Mouse (Mus musculus) forelimb bud, embryonic 11.5 days (tissue): ENCODE measurements at regions not wholly inside any gene's neighbourhood (a gene's known extent, or its start where the extent isn't known, plus 50 kb on each side); places are given as distances from the start of the nearest gene placed in this dataset.
"Not testable (repeated sequence)": the region's sequence is repeated elsewhere in the genome, so short reads cannot be mapped to it uniquely, and the experiment has no call there.

ENCODE experiments used
- DNase-seq: peaks from one replicate; pipeline ENCODE4 v3.0.0-alpha.2; 2012; ENCODE audit warnings: low read depth, low spot score

DNA sequence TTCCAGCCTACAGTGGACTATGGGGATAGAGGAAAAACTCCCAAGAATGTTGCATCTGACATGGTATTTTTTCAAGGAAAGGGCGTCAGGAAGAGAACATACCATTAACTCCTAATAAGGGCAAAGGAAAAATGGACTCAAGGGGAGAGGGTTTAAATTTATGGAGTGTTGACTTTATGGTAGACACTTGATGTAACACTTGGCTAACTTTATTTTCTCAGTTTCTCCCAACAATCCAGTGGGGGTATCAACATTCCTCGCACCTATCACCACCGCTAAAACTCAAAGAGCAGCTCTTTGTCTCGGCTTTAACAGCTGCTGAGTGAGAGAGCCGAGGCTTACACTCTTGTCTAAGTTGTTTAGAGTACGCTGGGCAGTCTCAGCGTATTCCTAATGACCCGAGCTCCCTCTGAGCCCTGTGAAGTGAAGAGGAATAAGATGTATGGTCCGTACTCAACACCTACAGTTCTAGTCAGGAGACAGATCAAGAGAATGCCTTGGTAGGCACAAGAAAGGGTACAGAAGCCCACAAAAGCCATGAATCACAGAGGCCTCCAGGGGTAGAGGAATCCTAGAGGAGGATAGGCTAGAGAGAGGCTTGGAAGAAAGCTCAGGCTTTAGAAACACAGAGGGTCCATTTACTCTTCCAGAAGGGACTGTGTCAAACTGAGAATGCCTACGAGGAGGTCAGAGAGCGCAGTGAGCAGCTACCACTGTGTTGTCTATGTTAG is 236.4 kb downstream of the Gm5426 start:
- peak; percentile 57 for DNase-seq

DNA sequence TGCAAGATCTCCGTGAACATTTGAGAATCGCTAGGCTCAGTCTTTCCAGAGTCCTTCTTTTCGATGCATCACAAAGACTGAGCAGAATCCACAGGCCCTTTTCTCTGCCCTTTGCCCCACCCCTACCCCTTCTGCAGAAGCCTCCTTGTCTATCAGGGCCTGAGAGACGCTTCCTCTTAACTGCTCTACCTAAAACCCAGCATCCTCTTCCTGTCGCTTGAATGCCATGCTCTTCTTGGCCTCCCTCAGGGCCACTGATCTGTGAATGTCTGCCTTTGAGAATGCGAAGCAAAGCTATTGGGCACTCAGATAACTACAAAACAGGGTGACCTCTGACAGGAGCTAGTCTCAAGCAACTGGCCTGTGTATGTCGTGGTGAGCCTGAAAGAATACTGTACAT is 237.1 kb downstream of the Gm5426 start:
- no peak for DNase-seq

DNA sequence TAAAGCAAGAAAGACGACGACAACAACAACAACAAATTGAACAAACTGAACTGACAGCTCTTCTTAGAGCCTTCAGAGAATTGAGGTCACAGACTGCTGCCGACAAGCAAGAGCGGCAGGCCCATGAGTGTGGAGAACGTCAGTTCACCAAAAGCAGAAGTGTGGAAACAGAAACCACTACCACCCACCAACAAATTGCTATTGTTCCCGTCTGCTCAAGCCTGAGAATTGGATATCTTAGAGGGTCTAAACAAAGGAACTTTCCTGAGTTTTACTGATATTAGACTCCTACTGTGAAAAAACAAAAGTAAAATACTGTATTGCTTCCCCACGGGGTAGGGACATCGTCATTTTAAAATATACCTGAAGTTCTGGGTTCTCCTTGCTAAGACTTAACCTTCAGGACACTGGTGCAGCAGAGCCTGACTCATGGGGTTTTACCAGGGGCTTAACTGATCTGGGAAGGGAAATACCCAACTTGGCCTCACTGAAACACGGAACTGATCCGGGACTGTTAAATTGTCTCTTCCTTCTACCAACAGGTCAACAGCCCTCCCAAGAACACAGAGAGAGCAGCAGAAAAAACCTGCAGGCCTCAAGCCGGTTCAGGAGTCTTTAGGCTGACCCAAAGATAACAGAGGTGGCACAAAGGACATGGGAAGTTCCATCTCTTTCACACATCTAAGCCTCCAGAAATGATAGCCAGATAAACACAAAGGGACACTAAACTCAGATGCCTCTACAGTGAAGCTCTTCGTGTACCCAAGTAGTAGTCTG is 238.1 kb downstream of the Gm5426 start:
- no peak for DNase-seq

DNA sequence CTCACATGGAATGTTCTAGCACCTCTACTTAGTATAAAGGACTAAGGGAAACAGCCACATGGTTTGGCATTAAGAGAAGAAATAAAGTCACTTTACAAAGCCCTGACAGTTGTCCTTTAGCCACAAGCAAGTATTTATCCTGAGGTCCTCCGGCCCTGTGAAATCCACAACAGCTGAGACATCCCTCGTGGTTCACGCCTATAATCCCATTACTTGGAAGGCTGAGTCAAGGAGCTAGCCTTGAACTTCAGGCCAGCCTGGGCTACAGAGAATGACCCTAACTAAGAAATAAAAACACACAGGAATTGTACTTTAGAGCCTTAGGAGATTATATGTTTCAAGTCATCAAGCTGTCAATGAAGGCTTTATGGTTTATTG is 238.7 kb downstream of the Gm5426 start:
- DNase-seq, result no peak

DNA sequence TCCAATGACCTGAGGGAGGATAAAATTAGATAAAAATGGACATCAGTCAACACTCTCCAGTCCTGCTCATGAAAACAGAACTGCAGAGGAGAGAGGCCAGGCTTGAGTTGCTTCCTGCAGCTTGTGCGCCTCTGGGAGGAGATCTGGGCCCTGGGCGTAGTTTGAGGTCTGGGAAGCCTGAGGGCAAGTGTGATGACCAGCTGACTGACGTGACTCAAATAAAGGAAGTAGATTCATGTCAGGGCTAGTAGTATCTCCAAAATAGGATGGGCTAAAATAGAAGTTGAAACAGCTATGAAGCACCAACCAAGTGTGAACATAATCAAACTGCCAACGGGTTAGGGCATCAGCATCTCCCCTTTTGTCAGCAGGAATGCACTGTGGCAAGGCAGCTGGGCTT is 239.3 kb upstream of the Btg1 start:
- DNase-seq, result no peak

DNA sequence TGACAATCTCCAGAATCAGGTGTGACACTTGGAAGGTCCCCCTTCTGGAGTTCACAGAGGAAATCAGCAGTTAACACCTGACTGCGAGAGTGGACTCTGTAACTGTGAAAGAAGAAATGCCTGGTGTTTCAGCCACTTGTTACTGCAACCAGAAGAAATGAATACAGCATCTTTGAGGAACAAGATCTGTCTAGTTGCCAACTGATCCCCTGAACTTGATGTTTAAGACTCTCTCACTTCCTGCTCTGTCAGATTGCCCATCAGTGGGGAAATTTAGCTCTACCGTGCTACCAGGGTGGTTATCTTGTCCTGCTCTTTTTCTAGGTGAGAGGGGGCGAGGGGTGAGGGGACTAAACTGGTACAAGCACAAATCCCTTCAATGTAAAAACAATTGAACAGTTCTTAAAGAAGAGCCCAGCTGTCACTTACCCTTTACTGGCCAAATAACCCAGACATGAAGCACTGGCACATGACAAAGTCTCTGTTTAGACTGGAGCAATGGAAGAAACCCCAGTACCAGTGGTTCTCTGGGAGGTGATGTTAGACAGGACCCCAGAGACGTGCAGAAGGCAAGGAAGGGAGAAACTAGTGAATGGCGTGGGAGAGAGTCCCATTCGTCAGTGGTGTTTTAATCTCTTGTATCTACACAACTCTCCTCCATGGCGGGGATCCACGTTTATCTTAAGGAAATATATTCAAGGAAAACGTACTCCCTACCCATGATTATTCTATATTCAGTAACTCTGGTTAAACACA is 237.6 kb upstream of the Btg1 start:
- no peak for DNase-seq

DNA sequence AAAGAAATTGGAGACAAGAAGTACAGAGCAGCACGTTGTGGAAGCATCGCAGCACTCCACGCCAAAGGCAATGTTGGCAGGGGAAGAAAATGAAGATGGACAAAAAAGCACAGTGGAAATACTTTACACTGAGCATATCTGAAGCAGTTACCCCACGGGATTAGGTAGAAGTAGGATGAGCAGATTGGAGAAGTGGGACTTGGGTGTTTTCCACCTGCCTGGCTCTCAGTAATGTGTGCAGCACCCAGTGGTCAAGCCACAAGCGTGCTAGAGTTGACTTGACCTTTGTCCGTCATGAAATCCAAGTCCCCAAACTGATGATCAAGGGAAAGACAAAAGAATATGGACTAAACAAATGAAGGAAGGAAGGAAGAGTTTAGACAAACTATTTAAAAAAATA is 235.1 kb upstream of the Btg1 start:
- DNase-seq, result no peak

DNA sequence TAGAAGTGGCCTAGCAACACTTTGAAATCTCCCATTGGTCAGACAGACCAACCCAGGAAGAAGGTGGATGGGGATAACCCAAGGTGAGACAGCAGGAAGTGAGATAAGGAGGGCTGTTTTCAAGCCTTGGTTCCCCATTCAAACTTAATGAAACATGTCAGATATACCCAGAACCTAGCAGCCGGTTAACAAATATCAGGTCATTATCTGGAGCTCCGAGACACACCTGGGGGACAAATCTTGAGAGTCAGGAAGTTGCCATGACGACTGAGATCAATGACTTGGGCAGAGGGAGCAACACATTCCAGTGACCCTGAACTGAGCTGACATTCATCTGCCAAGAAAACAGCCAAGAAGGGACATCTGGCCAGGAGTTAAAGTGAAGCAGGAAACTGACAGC is 225.1 kb upstream of the Btg1 start:
- DNase-seq, result no peak

DNA sequence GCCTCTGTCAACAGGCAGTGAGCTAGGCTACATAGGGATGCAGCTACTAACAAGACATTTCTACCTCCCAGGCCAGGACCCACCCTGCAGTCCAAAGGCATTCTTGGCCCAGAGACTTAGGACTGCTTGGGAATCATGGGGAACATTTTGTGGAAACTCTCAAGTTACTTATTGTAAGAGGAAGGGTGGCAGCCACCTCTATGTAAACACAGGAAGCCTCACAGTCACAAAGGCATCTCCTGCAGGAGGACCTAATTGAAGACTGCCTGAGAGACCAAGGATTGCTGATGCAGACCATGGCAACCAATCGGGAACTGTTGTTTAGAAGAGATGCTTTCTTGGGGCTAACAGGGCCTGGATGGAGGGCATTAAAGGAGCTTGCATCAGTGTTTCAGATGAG is 224.0 kb upstream of the Btg1 start:
- DNase-seq, result no peak

DNA sequence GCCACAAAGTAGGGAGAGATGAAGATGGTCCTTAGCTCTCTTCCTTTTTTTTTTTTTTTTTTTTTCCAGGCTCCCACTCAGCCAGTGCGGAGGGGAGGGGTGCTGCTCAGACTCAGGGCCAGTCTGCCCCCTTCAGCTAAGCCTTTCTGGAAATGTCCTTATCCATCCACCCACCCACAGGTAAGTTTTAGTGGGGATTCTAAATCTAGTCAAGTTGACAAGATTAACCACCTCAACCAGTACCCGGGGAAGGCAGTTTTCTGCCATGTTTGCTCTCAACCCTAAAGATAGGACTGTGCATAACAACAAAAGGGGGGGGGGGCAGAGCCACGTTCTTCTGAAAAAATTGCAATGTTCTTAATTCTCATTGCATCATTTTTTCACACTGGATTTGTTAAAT is 222.6 kb upstream of the Btg1 start:
- DNase-seq, result no peak

DNA sequence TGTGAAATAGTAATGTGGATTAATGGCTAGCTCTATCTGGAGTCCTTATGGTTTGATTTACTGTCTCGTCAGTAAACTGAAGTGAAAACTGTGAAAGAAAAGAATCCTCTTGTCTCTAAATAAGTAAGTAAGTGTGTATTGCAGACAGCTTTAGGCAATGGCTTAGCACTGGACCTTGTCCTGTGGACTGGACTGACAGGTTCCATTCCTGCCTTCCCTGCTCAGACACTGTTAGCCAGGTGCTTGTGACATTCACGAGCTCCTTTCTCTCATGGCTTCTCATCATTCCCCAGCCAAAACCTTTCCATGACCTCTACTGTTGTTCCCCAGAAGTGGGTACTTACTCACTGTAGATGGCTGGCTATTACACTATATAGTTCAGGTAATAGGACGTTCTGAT is 221.8 kb upstream of the Btg1 start:
- no peak for DNase-seq

DNA sequence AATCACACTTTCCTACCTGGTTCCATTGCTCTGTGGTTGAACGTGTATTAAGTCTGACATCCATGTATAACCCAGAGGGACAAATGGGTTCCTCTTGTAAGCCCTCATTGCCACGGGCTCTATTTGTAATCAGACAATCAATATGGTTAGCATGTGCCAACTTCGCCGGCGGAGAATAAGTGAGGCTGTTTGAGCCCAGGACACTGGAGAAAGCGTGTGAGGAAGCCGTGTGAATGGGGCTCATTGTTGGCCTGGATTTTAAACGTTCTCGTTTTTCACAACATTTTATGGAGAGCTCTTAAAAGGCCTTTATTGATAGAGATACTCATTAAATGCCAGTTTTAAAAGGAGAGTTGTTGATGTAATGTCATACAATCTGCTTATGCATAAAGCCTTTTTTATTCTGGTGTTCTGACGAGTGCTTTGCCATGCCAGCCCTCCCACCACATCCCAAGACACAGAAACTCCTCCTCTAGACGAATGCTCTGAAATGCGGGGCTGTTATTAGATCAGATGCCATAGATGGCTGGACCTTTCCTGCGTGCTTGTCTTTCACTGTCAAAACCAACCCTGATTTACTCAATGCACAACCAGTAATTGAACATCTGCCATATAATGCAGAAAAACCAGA is 218.8 kb upstream of the Btg1 start:
- DNase-seq, result peak; percentile 24

DNA sequence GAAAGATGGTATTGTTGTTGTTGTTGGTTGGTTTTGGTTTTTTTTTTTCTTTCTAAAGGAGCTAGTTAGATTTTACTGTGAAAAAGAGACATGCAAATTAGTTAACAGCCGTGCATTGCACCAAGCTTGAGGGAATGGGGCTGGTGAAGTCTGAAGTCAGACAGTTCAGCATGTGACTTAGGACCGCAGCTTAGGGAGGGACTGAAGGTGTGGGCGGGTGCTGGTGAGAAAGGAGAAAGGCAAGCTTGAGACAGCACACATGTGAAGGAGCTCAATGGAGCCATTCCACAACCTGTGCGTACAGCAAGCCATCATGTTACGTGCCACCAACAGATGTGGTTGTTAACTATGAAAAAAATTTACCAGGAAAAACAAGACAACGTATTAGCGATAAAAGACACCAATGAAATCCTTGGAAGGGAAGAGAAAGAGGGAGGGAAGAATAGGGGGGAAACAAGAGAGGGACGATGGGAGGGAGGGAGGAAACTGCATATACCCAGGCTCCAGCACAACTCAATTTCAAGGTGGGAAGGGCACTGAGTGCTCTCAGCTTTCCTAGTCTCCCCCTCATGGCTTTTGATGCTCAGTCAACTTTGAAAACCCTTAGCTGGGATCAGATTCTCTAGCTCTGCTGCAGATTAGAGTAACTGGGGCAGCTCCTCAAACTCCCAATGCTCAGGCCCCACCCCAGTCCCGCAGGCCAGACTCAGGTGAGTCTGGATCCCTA is 218.1 kb upstream of the Btg1 start:
- DNase-seq, result no peak

DNA sequence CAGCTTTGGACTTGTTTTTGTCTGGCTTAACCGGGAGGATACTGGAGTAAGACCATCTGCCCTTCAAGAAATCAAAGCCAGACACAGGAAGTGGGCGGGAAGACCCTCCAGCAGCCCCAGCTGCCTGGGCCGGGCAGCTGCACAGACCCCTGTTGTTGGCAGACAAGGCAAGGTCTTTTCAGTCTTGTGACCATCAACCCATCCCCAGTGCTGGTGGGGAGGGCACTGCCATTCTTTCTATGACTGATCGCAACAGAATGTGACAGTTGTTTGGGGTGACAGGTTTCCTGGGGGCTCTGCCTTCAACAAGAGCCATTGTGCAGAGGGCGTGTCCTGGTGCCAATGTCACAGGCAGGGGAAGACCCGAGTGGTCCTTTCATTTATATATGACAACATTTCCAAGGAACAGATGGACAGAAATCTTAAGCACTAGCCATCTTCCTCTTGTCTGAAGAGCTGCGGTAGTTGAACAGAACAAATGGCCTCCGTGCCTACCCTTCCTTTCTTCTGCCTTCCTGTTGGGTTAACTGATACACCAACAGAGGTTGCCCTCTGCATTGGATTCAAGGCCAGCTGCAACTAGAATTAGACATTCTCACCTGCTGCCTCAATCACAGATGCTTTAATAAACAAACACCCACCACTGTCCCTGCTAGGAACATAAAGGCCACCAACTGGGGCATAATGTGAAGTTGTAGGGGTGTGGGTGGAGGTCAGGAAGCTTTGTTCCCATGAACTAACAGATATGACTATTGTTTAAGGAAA is 217.0 kb upstream of the Btg1 start:
- no peak for DNase-seq

DNA sequence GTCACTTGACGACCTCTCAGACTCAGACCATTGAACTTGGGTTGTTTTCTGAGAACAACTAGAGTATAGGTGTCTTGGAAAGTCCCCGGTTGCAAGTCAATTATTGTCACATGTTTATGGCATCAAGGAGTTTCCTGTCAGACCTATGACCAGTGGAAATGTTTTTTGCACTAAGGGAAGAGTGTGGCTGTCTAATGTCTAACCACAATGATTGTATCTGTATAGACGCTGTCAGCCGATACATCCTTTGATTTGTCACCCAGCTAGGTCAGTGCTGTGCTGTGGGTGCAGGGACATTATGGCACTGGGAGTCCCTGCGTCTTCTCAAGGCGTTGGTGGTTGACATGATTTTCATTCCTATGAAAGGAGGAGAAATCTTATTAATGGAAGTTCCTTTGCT is 216.0 kb upstream of the Btg1 start:
- DNase-seq, result no peak

DNA sequence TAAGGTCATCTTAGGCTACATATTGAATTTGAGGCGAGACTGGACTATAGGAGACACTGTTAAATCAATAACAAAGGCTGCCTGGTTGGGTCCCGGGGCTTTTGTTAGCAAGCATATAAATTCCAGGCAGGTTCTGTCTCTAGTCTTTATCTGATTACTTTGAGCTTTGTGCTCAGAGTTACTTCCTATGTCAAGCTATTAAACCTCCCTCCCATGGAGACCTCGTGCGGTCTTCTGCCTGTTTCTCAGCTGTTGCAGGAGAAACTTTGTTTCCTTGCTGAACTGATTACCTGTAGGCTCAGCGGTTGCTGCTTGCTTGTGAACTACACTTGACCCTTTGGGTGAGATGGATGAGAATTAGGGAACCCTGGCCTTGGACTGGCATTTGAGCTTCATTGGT is 210.5 kb upstream of the Btg1 start:
- DNase-seq, result no peak

DNA sequence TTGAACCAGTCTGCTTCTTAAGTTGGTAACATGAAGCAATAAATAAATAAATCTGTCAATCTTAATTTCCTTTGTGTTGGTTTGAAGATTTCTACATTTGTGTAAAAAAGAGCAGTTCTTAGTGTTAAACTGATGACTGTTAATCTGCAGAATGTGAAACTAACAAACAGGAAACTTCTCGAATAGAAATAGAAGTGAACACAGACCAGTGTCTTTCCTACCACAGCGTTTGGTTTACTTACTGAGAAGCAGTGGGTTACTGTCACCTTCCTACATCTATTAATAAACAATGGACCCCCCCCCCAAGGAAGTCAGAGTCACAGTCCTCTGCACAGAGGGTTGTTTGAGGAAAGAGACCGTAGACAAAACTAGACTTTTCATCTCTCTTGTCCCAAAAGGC is 209.0 kb upstream of the Btg1 start:
- DNase-seq, result no peak

DNA sequence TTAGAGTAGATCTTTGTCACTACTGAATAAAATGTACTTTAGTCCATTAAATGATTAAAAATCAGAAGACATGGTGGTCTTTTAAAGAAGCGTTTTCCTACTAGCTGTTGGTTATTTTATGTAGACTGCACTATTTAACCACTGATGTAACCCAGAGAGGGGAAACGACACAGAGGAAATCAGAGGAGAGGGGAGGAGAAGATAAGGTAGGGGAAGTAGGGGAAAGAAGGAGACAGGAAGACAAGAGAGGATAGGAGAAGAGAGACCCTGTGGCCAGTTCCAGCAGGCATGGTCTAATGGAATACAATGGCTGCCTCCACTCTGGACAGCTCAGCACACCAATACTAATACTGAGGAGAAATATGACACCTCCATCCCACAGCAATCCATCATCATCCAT is 208.6 kb upstream of the Btg1 start:
- no peak for DNase-seq

DNA sequence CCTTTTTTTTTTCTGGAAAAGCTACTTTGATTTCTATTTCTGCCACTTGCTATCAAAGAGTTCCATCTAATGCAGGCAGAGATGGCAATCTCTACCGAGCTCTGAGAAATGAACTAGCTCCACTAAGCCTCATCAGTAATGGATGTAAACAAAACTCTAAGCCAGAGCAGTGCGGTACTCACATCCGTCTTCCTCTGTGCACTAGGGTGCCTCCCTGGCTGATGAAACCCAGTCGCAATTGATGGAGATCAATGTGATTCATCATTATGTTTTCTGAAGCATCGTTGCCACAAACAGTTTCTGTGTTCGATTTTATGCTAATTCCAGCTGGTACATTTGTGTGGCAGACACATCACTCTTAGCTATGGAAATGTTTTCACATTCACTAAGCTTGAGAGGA is 206.8 kb upstream of the Btg1 start:
- DNase-seq, result no peak

DNA sequence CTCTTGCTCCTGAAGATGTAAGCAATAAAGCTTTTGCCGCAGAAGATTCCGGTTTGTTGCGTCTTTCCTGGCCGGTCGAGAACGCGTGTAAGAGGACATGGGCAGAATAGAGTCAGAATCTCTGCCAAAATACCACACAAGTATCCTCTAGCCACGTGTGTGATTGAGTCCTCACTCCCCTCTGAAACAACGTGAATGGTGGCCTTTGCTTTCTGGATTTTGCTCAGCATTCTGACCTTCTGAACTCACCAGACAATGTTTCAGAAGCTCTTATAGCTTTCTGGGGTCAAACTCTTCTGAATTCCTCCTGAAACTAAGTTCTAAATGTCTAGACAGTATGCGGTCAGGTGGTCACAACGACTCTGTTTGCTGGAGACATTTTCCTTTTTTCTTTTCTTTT is 202.0 kb upstream of the Btg1 start:
- DNase-seq, result no peak

DNA sequence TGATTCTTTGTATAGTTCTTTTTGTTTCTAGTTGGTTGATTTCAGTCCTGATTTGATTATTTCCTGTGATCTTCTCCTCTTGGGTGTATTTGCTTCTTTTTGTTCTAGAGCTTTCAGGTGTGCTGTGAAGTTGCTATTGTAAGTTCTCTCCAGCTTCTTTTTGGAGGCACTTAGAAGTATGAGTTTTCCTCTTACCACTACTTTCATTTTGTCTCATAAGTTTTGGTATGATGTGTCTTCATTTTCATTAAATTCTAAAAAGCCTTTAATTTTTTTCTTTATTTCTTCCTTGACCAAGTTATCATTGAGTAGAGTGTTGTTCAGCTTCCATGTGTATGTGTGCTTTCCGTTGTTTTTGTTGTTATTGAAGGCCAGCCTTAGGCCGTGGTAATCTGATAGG is 195.3 kb upstream of the Btg1 start:
- DNase-seq, result not testable (repeated sequence)
